Mouse (Mus musculus) megakaryocyte, embryonic 14.5 days (primary cell): Measurements from ENCODE around the gene Tnfrsf19.

ENCODE experiments used
- FLI1 ChIP-seq: IDR thresholded peaks from 2 replicates; pipeline ENCODE4 v1.6.1; 2012; ENCODE audit warnings: low read length, inconsistent platforms, mixed read lengths
- GATA1 ChIP-seq: IDR thresholded peaks from 3 replicates; pipeline ENCODE4 v1.6.1; 2012; ENCODE audit warnings: mixed read lengths, low read length, inconsistent platforms, borderline replicate concordance

DNA sequence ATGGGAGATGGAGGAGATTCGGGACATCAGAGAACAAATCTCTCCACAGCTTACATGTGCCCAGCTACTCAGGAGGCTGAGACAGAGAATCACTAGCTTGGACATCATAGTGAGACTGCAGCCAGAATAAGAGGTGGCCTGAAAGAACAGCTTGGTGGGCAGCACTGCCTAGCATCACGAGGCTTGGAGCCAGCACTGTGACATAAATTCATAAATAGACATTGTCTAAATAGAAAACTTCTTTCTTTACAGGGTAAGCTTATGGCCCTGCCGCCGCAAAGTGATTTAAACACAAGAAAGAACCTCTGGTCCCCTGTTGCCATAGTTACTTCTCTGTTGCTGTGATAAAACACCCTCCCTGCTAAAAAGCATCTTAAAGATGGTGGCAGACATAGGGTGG, 54.1 kb downstream of the Tnfrsf19 start:
- TF ChIP-seq GATA1, result no peak
- TF ChIP-seq FLI1, result no peak
